Mouse (Mus musculus) frontal cortex, adult (tissue): ENCODE measurements around the gene Dnajb5.
"Not testable (repeated sequence)": the region's sequence is repeated elsewhere in the genome, so short reads cannot be mapped to it uniquely, and the experiment has no call there.

ENCODE experiments used
- ATAC-seq: cut with Nextera tagmentation; 2 replicates; pipeline ENCODE4 v1.9.2; 2017; ENCODE audit warnings: mild to moderate bottlenecking, moderate library complexity, mixed read lengths; ENCODE audit not compliant: low TSS enrichment

Dnajb5 gene

DNA sequence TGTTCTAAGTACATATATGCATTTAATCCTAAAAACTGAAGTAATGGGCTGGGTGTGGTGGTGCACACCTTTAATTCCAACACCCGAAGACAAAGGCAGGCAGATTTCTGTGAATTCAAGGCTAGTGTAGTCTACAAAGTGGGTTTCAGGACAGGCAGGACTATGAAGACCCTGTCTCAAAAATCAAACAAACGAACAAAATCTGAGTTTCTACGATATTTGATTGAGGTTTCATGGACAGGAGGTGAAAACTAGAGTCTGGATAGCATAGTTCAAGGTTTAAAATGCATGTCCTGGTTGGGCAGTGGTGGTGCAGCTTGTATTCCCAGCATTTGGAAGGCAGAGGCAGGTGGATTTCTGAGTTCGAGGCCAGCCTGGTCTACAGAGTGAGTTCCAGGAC, 19.7 kb downstream of the Dnajb5 start, which contains the start of gene 1700022I11Rik:
TSS of gene 1700022I11Rik (plus strand) at position 301 of the 400 bp plus-strand sequence.
- no peak for ATAC-seq

DNA sequence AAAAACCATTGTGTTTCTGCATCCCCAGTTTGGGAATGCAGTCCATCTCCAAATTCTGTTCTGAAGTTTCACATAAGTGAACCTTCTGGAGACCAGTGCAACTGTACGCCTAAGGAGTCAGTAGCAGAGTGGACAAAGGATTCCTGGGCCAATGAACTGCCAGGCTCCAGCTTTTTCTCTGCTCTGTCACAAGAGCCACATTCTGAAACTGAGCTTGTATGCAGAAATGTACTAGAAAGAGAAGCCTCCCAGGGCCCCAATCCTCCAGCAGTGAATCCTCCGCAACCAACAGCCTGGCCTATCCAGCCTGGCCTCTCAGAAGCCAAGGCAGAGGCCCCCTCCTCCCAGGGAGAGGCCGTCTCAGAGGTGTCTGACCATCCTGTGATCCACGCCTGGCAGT, 23.3 kb downstream of the Dnajb5 start:
- no peak for ATAC-seq

DNA sequence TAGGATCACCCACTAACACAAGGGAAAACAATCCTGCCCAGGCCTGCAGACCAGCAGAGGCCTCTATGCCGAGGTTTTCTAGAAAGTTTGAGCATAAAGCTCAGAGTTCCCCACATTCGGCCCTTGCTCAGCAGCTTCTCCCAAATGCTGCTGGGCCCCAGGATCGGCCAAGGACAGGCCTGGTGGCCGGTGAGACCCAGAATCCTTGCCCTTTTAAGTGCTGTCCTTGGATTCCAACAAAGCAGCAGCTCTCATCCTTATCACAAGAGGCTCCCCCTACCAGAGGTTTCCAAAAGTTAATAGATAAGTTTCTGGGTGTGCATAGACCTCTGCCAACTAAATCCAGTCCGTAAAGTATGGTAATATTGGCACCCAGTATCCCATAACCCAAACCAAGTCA, 24.3 kb downstream of the Dnajb5 start:
- ATAC-seq: no peak

DNA sequence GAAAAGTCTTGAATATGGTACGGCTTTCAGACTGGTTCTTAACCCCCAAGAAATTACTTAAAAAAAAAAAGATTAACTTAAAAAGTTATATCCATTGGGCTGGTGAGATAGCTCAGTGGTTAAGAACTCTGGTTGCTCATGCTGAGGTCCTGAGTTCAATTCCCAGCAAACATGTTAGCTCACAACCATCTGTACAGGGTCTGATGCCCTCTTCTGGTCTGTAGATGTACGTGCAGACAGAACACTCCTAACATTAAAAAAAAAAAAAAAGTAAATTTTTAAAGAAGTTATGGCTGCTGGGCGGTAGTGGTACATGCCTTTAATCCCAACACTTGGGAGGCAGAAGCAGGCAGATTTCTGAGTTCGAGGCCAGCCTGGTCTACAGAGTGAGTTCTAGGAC, 28.4 kb downstream of the Dnajb5 start:
- no peak for ATAC-seq

DNA sequence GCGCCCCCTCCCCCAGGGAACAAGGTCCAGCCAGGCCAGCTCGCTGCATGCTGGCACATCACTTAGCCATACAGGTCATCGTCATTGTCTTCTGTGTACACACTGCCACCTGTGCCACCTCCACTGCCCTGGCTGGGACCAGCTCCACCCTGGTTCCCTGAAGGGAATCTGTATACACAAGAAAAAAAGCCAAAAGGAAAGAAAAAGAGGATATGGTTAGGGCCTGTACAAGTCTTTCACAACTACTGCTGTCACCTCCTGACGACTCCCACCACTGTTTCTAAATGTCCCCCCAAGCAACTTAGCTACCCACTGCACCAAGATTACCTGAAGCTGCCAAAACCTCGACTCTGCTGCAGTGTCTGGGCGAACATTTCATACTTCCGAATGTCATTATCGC, 30.9 kb downstream of the Dnajb5 start:
- not testable (repeated sequence) for ATAC-seq

GRCm38 (mm10) chr4:42988296-42988695, 38.7 kb downstream of the Dnajb5 start:
- ATAC-seq: no peak

DNA sequence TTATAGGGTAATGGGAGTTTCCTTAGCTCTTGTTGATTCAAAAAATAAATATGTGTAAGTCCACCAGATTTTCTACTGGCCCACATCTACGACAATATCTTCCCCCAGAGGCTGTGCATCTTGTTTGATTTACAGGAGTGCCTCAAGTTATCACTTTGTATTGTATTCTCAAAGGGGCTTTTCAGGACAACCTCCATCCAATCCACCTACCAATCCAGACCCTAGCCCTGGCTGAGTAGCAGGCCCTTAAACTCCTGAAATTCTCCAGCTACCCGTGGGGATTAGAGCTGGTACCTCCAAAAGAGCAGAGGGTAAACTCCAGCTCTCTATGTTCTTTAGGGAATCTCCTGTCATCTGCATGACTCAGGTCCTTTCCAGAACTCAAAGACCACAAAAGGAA, 48.4 kb downstream of the Dnajb5 start:
- ATAC-seq: no peak

GRCm38 (mm10) chr4:42999451-43000140, 50.0 kb downstream of the Dnajb5 start:
- ATAC-seq: peak; percentile 48

- peak; percentile 93 for ATAC-seq
Observed at GRCm38 (mm10) chr4:43000141-43000986, 50.8 kb downstream of the Dnajb5 start, which contains the start of gene Vcp. Vcp (minus strand) TSS chr4:43000507.

GRCm38 (mm10) chr4:43001272-43001671, 51.7 kb downstream of the Dnajb5 start:
- no peak for ATAC-seq

GRCm38 (mm10) chr4:43002756-43003439, 53.3 kb downstream of the Dnajb5 start:
- no peak for ATAC-seq

- ATAC-seq: no peak
Observed at GRCm38 (mm10) chr4:43004951-43005350, 55.3 kb downstream of the Dnajb5 start.

GRCm38 (mm10) chr4:43005765-43006164, 56.2 kb downstream of the Dnajb5 start:
- no peak for ATAC-seq
